Mouse (Mus musculus) brain, embryonic 14.5 days (tissue): ENCODE measurements around the gene Amy2a1. TPM values are rescaled to one million over a fixed set of nuclear protein-coding genes. Genes with fewer than 3 reads are reported as not detected.
"Not testable (repeated sequence)": the region's sequence is repeated elsewhere in the genome, so short reads cannot be mapped to it uniquely, and the experiment has no call there.

Experiments used
- DNase-seq: peaks from one replicate; pipeline ENCODE4 v3.0.0-alpha.2; 2011; ENCODE audit warnings: low read depth
- CTCF ChIP-seq: fragments of 200-500 bp; IDR thresholded peaks from 2 replicates; pipeline ENCODE4 v1.5.1; 2012; ENCODE audit warnings: inconsistent platforms, mild to moderate bottlenecking, moderate library complexity, borderline replicate concordance; ENCODE audit not compliant: insufficient read depth, insufficient read length; ENCODE audit errors: extremely low read depth
- POLR2A ChIP-seq: fragments of 200-500 bp; IDR thresholded peaks from 2 replicates; pipeline ENCODE4 v1.6.1; 2012; ENCODE audit warnings: mild to moderate bottlenecking, inconsistent platforms, borderline replicate concordance; ENCODE audit not compliant: poor library complexity, insufficient read depth, insufficient read length, severe bottlenecking; ENCODE audit errors: extremely low read depth
- polyA plus RNA-seq: library from polyadenylated mRNA; depleted of rRNA; stranded (reverse); fragments of >200 nt; gene quantifications from 2 replicates; pipeline ENCODE4 v1.2.3, GENCODE M21; 2012; rRNA removed

The Amy2a1 gene
- 0.23 TPM in 1 of 2 replicates, not detected in the other for polyA plus RNA-seq

DNA sequence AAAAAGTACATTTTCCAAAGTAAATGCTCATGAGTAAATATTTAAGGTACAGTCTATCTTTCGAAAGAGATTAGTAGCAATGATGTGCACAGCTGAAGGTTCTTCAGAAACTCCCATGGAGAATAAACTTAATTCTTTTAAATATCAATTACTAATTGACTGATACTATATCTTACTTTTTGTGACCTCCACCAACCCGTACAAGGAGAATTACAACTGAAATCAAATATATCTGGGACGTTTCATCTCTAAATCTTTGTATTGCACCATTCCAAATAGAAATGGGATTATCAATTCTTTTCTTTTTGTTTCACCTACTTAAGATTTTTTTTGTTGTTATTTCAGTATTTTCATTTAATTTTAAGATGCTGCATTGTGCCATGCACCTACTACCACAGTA lies at the start of gene Amy2a1:
TSS of gene Amy2a1 (minus strand) at position 101 of the 400 bp plus-strand sequence.
- not testable (repeated sequence) for DNase-seq

GRCm38 (mm10) chr3:113574578-113574977 lies 42.4 kb upstream of the Amy2a1 start:
- TF ChIP-seq CTCF = no peak
- TF ChIP-seq POLR2A = no peak
- DNase-seq = no peak

GRCm38 (mm10) chr3:113574138-113574537 lies 41.9 kb upstream of the Amy2a1 start:
- TF ChIP-seq CTCF (no peak), POLR2A (no peak)
- DNase-seq = no peak

DNA sequence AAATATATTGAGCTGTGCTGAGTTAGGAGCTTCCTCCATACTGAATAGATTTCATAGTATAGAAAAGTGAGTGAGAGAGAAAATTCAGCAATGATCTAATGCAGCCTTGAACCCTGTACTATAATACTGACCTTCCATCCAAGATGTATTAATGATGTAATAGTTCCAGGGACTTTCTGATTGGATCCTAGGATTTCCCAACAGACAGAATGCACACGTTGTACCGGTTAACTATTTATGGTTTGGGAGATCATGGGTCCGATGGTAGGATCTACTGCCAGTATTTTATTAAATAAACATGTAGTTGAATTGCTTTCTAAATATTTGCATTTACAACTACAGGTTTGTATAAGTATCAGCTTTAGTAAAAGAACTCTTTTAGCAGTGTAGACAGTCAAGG lies 39.9 kb upstream of the Amy2a1 start:
- no peak for TF ChIP-seq POLR2A
- no peak for TF ChIP-seq CTCF

DNA sequence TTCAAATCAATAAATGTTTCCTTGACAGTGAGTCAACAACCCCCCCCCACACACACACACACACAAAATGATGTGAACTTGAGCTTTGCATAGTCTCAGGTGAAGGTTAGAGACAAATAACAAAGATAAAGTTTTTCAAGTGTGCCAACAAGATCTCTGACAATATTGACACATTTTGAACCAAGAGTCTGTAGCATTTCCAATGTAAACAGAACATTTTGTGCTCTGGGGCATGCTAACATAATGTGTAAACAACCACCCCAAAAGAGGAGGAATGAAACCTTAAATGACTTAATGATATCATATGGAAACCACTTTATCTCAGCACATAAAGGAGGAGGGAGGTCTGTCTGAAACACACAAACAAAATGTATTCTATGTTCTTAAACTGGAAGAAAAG lies 7.5 kb upstream of the Amy2a1 start:
- DNase-seq = no peak
- TF ChIP-seq POLR2A (no peak), CTCF (no peak)

More for the DNA sequence above, 39.9 kb upstream of the Amy2a1 start:
- no peak for DNase-seq

Other genes with a start within 250 kb of the Amy2a1 start
- gene Amy2a4, start 241.0 kb downstream of the Amy2a1 start, polyA plus RNA-seq = 0.04 and 0.06 TPM in 2 replicates
- gene Amy2a3, start 208.4 kb downstream of the Amy2a1 start, polyA plus RNA-seq = 0.04 and 0.06 TPM in 2 replicates
- gene Amy2a2, start 175.8 kb downstream of the Amy2a1 start, polyA plus RNA-seq = 0.04 and 0.06 TPM in 2 replicates
- 43.0 and 52.3 TPM in 2 replicates for gene Amy1, start 74.3 kb upstream of the Amy2a1 start, polyA plus RNA-seq
- 48.3 and 63.0 TPM in 2 replicates for gene Rnpc3, start 97.7 kb upstream of the Amy2a1 start, polyA plus RNA-seq